Mouse (Mus musculus): Measurements from ENCODE around the gene Arhgef28.
"Not testable (repeated sequence)": the region's sequence is repeated elsewhere in the genome, so short reads cannot be mapped to it uniquely, and the experiment has no call there.

Arhgef28 gene

DNA sequence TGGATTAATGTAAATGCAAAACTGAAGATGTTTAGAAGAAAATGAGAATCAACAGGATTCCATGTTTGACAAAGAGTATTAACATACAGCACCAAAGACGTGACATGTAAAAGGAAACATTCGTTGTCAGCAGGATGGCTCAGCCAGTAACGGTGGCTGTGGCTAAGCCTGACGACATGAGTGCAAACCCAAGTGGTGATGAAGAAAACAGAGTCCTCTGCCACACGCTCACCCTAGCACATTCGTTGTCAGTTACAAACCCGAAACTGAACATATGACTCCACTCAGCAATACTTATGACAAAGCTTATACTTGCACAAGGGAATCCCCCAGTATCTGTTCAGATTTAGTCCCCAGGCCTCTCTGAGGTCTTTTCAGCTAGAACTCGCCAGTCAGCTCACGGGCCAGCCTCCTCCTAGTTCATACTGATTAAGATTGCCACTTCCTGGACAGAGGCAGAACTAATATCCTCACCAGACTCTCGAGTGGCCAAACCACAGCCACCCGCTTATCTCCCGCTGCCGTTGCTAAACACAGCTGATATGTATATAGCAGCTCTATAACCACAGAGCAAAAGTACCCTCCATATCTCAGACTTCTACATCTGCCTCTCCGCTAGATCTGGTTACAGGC is 82.0 kb downstream of the Arhgef28 start:
- DNase-seq (ENCODE audit: low spot score in 2 of 2): peak in 1 of 2 experiments; percentile 19

DNA sequence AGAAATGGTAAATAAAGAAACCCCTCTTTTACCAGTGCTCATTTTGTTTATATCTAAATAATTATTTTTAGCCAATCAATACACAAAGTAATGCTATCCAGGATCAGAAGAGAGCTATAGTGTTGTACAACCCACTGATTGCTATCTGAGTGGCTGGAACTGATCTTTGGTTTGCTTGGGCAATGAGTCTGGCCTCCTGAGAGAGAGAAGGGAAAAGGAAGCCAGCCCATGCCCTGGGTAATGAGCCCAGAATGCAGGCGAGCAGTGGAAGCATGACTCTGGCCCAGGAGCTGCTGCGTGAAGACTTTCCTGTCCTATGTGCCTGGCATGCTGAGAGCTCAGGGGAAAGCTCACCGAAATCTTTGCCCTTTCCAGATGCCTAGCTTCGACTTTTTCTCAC is 83.5 kb downstream of the Arhgef28 start:
- DNase-seq (ENCODE audit: low spot score in 2 of 2): no peak

GRCm38 (mm10) chr13:98121993-98122392 is 84.2 kb downstream of the Arhgef28 start:
- no peak for DNase-seq (ENCODE audit: low spot score in 2 of 2)

- DNase-seq (ENCODE audit: low spot score in 2 of 2): no peak
Measured at GRCm38 (mm10) chr13:98121124-98121470, 85.1 kb downstream of the Arhgef28 start.

GRCm38 (mm10) chr13:98120356-98121123 is 85.7 kb downstream of the Arhgef28 start:
- no peak for DNase-seq (ENCODE audit: low spot score in 2 of 2)

DNA sequence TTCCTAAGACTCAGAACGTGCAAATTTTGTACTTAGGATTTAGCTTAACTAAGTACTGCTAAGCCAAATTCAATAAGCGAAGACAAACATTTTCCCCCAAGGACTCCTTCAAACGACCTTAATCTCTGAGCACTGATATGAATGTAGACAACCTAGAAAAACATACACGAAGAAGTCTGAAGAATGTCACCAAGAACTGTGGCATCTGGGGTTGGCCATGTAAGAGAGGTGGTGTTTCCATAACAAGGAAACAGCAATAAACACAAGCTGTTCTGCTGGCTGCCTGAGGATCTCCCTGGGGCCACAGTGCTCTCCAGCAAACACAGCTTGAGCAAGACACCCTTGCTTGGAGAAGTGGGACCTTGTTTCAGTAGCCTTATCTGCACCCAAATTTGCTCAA is 87.9 kb downstream of the Arhgef28 start:
- DNase-seq (ENCODE audit: low spot score in 2 of 2): no peak

DNA sequence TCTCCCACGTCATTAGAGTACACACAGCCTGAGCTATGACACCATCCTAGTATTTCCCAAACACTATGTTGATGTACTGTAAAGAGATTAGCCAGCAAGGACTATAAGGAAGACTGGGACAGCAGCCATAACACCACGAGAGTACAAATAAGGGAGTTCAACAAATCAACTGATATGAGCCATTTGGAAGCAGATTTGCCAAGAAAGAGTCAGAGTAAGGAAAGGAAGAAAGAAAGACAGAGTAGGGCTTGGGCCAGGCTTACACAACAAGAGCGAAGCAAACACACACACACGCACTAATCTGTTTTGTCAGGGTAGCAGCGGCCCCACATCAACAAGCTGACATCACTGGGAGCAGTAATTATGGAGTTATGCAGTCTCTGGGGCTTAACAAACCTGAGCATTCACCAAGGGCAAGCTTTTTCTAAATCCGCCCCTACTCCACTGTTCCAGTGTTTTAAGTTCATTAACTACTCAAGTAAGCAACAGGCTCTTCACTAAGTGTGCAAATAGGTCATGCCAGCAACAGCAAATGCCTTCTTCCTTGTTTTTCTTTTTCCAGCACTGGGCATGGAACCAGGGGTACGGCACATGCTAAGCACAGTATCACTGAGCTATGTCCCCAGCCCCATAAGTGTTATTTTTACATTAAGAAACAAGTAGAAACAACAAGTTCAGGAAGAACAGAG is 88.5 kb downstream of the Arhgef28 start:
- no peak for DNase-seq (ENCODE audit: low spot score in 2 of 2)

- no peak for DNase-seq (ENCODE audit: low spot score in 2 of 2)
Measured at GRCm38 (mm10) chr13:98115650-98116049, 90.6 kb downstream of the Arhgef28 start.

- DNase-seq (ENCODE audit: low spot score in 2 of 2): no peak
Measured at GRCm38 (mm10) chr13:98115051-98115450, 91.2 kb downstream of the Arhgef28 start.

DNA sequence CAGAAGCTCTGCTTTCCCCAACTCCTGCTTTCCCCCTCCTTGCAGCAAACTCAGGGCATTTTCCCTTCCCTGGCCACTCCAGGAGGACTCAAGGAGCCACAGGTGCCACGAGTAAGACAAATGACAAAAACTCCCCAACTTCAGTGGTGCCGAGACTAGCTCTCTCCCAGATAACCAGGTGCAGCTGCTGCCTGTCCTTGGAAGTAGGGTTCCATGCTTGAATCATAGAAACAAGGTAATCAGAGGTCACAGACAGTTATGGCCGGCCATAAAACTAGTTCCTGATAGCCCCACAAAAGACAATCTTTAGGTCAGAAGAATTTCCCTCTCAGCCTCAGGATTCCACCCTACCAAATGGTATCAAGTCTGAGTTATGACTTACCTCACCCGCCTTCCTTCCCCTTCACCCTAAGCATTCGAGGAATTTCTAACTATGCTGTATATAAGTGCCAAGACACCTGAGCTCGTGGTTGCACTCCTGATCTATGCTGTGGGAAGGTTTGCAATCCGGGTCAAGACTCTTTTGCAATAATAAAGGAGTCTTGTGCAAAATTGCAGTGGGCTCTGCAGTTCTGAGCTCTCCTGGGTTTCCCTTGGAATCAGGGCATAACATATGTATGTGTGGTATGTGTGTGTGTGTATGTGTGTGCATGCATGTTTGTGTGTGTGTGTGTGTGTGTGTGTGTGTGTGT is 93.3 kb downstream of the Arhgef28 start:
- DNase-seq (ENCODE audit: low spot score in 2 of 2): no peak

DNA sequence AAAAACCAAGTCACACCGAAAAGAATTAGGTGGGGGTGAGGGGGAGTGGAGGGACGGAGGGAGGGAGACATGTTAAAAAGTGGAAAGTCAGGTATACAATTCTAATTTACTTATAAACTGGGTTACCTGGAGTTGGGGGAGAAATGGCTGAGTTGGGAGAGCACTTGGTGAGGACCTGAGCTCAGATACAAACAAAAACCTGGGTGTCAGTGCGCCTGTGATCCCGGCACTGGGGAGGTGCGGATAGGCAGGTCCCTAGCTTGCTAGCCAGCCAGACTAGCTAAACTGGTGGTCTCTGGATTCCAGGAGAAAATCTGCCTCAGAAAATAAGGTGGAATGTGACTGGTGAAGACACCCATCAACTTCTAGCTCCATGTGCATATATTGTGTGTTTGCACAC is 94.7 kb downstream of the Arhgef28 start:
- DNase-seq (ENCODE audit: low spot score in 2 of 2): no peak

DNA sequence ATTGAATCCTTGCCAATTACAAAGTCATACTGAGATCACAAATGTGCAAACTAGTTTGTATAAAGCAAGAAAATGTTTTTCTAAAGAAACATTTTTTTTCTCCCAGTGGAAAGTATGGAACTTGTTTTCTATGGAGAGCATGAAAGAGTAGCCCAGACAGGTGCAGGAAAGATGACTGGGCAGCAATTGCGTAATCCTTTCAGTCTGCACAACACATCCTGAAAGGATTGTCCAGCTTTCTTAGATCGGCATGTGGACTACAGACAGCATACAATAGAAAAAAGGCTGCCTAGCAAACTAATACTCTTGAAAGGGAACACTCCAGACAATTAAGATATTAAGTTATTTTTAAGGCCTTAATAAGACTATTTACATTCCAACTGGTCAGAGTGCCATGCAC is 95.2 kb downstream of the Arhgef28 start:
- DNase-seq (ENCODE audit: low spot score in 2 of 2): no peak

GRCm38 (mm10) chr13:98108481-98108880 is 97.8 kb downstream of the Arhgef28 start:
- not testable (repeated sequence) for DNase-seq (ENCODE audit: low spot score in 2 of 2)

GRCm38 (mm10) chr13:98107621-98108020 is 98.6 kb downstream of the Arhgef28 start:
- no peak for DNase-seq (ENCODE audit: low spot score in 2 of 2)

- DNase-seq (ENCODE audit: low spot score in 2 of 2): no peak
Measured at GRCm38 (mm10) chr13:98095966-98096365, 110.3 kb downstream of the Arhgef28 start.

GRCm38 (mm10) chr13:98094332-98094731 is 111.9 kb downstream of the Arhgef28 start:
- DNase-seq (ENCODE audit: low spot score in 2 of 2): no peak

DNA sequence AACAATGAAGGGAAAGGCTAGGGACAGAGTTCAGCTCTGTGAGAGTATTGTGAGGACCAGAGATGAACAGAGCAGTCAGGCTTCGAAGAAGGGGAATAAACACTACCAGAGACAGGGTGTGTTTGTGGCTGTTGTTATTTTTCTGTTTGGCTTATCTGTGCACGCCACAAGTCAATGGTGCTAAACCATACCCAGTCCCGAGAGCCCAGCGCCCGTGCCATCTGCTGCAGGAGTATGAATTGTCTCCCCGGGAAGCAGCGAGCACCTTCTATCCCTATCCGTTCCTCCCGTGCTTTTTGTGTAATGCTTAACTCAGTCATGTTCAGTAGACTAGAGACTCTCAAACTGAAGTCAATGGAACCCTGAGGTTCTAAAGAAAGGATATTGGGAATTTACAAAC is 112.8 kb downstream of the Arhgef28 start:
- DNase-seq (ENCODE audit: low spot score in 2 of 2): peak in 1 of 2 experiments; percentile 20

- DNase-seq (ENCODE audit: low spot score in 2 of 2): no peak
Measured at GRCm38 (mm10) chr13:98092354-98093002, 113.8 kb downstream of the Arhgef28 start.

GRCm38 (mm10) chr13:98079640-98080039 is 126.6 kb downstream of the Arhgef28 start:
- DNase-seq (ENCODE audit: low spot score in 2 of 2): no peak

GRCm38 (mm10) chr13:98078251-98078650 is 128.0 kb downstream of the Arhgef28 start:
- DNase-seq (ENCODE audit: low spot score in 2 of 2): no peak

DNA sequence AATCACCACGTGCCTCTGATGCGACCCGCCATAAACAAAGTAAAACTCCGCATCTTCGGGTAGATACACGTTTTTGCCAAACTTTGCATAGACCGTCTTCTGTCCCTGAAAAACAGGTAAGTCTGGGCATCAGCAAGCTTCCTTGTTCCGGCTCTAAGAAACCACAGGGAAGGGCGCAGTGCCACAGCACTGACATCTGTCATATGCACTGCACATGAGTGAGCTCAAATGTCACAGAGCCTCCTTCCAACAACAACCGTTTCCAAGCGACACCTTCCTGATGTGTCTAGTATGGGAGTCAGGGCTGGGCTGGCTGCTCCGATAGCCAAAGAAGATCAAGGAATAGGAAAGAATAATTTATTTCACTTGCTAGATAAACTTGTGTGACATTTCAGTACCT is 129.0 kb downstream of the Arhgef28 start:
- no peak for DNase-seq (ENCODE audit: low spot score in 2 of 2)

DNA sequence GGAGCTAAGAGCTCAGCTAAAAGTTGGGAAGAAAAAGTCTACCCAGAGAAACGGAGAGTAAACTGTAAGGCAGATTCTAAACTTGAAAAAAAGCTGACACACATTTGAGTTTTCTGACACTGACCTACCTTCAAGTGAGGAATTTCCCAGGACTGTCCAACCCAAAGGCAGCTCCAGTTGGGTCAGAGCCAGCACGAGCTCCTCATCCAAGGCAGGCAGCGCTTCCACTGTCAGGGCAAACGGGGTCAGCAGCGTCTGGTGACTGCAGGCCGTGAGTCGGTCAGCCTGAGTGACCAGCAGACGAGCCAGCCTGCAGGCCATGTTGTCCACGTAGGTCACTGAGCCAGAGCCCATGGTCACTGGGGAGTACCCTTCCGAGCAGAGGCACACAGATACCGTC is 131.4 kb downstream of the Arhgef28 start:
- DNase-seq (ENCODE audit: low spot score in 2 of 2): no peak

Measured in spleen, postnatal 10 days (tissue).